Mouse (Mus musculus) intestine, embryonic 15.5 days (tissue): Measurements from ENCODE around the gene Fastkd5. TPM values are rescaled to one million over a fixed set of nuclear protein-coding genes. Genes with fewer than 3 reads are reported as not detected.
"Not testable (repeated sequence)": the region's sequence is repeated elsewhere in the genome, so short reads cannot be mapped to it uniquely, and the experiment has no call there.

Experiments used
- ATAC-seq: fragments of 200-750 bp; cut with Nextera tagmentation; 2 replicates; pipeline ENCODE4 v1.8.0; 2017; ENCODE audit warnings: moderate TSS enrichment, moderate library complexity
- H3K27ac ChIP-seq: fragments of 300-500 bp; sonication (generic); 2 replicates; pipeline ENCODE4 v1.5.1; 2015; ENCODE audit warnings: mild to moderate bottlenecking, inconsistent platforms
- H3K27me3 ChIP-seq: fragments of 300-500 bp; sonication (generic); replicated peaks from 2 replicates; pipeline ENCODE4 v1.6.1; 2015; ENCODE audit warnings: inconsistent platforms
- H3K36me3 ChIP-seq: fragments of 300-500 bp; sonication (generic); 2 replicates; pipeline ENCODE4 v1.6.1; 2015; ENCODE audit warnings: inconsistent platforms
- H3K4me1 ChIP-seq: fragments of 300-500 bp; sonication (generic); replicated peaks from 2 replicates; pipeline ENCODE4 v1.6.1; 2015; ENCODE audit warnings: inconsistent platforms
- H3K4me2 ChIP-seq: fragments of 300-500 bp; sonication (generic); replicated peaks from 2 replicates; pipeline ENCODE4 v1.6.1; 2015; ENCODE audit warnings: mild to moderate bottlenecking, inconsistent platforms
- H3K4me3 ChIP-seq: fragments of 300-500 bp; sonication (generic); replicated peaks from 2 replicates; pipeline ENCODE4 v1.5.1; 2015; ENCODE audit warnings: inconsistent platforms
- H3K9ac ChIP-seq: fragments of 300-500 bp; sonication (generic); 2 replicates; pipeline ENCODE4 v1.6.1; 2015; ENCODE audit warnings: inconsistent platforms
- H3K9me3 ChIP-seq: fragments of 300-500 bp; sonication (generic); 2 replicates; pipeline ENCODE4 v1.6.1; 2016; ENCODE audit warnings: inconsistent platforms
- WGBS: fragments of 180-500 bp; shearing (Covaris S2); methylation state at CpG from one replicate; pipeline ENCODE4 v1.1.7; 2015; 5-methylcytosine and 5-hydroxymethylcytosine counted together
- polyA plus RNA-seq: library from polyadenylated mRNA; unstranded; fragments of >200 nt; fragmentation: Nextera tagmentation; extraction: Ambion mirVana; gene quantifications from 2 replicates; pipeline ENCODE4 v1.2.1, GENCODE M21; 2015

Gene Fastkd5
- polyA plus RNA-seq, 1 experiment from 2014 or later: 16.3 TPM

- WGBS: 76% methylated on average over 4 of the region's 4 CpGs
Measured at GRCm38 (mm10) chr2:130589157-130589556, 40.7 kb downstream of the Fastkd5 start.

DNA sequence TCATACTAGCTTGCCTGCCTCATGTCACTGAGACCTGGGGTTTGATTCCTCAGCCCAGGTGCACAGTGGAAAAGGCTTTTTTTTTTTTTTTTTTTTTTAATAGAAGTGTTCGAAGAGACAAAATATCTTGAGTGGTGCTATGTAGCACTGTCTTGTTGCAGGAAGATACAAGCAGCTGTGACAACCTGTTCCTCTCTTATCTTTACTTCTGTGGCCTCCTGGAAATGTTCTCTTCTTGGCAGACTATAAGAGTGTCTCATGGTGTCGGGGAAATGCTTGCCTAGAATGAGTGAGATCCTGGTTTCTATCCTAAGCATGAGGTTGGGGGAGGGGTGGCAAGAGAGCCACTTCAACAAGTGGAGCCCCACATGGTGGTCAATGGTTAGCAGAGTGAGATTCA is 41.5 kb downstream of the Fastkd5 start:
- Histone ChIP-seq H3K4me1 (no peaks in the 10 kb centered on the region), H3K27me3 (0 out of 2 replicates have a peak, but pooled peaks cover 5% of the 10 kb centered on the region), H3K9ac (no peak overlapping the region), H3K4me3 (no peak overlapping the region), H3K9me3 (no peaks in the 10 kb centered on the region), H3K27ac (no peak overlapping the region), H3K36me3 (no peaks in the 10 kb centered on the region), H3K4me2 (no peak overlapping the region)
- 79% methylated on average over 2 of the region's 2 CpGs for WGBS
- no peak for ATAC-seq

More at GRCm38 (mm10) chr2:130589157-130589556, 40.7 kb downstream of the Fastkd5 start:
- Histone ChIP-seq H3K4me3 (no peak overlapping the region), H3K36me3 (no peaks in the 10 kb centered on the region), H3K9me3 (no peaks in the 10 kb centered on the region), H3K4me1 (no peaks in the 10 kb centered on the region), H3K27ac (no peak overlapping the region), H3K4me2 (no peak overlapping the region), H3K9ac (no peak overlapping the region), H3K27me3 (no peaks in the 10 kb centered on the region)
- no peak for ATAC-seq

DNA sequence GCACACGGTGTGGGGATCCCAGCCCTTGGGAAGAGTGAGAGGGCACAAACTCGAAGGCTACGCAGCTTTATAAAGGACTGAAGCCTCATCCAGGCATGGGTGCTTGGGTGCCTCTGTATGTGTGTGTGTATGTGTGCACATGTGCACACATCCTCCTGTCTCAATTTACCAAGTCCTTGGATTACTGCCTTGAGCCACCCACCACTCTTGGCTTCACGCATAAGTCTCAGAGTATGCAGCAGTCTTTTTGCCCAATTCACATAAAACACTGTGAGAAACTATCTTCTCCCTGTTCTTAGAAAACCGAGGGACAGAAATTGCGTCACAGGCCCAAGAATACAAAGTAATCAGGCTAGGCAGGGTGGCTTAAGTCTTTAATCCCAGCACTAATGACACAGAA is 43.8 kb downstream of the Fastkd5 start:
- Histone ChIP-seq H3K27ac (no peak overlapping the region), H3K27me3 (peaks cover 22% of the 10 kb centered on the region), H3K9ac (no peak overlapping the region), H3K4me1 (peaks cover 2% of the 10 kb centered on the region; the same call in 1 of the 2 replicates), H3K9me3 (no peaks in the 10 kb centered on the region), H3K36me3 (no peaks in the 10 kb centered on the region), H3K4me3 (no peak overlapping the region), H3K4me2 (no peak overlapping the region)
- WGBS: 82% methylated on average over 6 of the region's 6 CpGs
- ATAC-seq: no peak

DNA sequence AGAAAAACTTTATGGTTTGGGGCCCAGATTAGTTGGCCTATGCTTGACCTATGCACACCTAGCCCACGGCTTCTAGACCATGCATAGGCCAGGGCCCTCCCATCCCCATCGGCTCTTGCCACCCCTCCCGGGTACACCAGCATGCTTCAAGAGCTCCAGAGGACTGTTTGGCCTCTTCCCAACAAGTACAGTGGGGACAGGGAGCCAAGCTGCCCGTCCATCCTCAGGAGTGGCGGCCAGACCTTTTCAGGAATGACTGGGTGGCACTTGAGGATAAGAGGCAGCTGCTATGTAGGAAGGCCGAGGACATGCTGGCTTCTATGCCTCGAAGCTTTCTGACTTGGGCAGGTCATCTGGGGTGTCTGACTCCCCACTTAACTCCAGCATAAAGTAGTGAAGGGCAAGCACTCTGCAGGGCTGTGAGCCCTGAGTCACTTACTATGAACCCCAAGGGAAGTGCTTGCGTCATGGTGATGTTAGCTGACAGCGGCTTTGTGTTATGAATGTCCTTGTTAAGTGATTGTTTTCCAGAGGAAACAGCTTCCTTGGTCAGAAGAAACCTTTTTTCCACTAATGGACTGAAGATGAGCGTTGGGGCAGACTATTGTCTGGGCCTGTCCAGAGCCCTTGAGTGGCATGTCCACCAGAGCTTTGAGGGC is 45.8 kb downstream of the Fastkd5 start:
- Histone ChIP-seq H3K4me1 (peaks cover 17% of the 10 kb centered on the region), H3K4me3 (no peak overlapping the region), H3K9me3 (no peaks in the 10 kb centered on the region), H3K4me2 (no peak overlapping the region), H3K27ac (no peak overlapping the region), H3K27me3 (peaks cover 42% of the 10 kb centered on the region), H3K36me3 (no peaks in the 10 kb centered on the region), H3K9ac (no peak overlapping the region)
- ATAC-seq: no peak
- WGBS: 82% methylated on average over 10 of the region's 10 CpGs

GRCm38 (mm10) chr2:130582552-130582951 is 47.3 kb downstream of the Fastkd5 start, which contains the start of gene Avp:
Avp (minus strand) TSS chr2:130582554.
- no peak within 1 kb of the TSS for H3K4me2 ChIP-seq
- H3K4me3 ChIP-seq: no peak within 1 kb of the TSS
- no peak within 1 kb of the TSS for H3K27ac ChIP-seq
- peaks cover 18% of the 10 kb centered on the region for H3K4me1 ChIP-seq
- H3K9ac ChIP-seq: no peak within 1 kb of the TSS
- no peaks in the 10 kb centered on the region for H3K9me3 ChIP-seq
- WGBS: 38% methylated on average over 10 of the region's 10 CpGs
- ATAC-seq: no peak
- peaks cover 56% of the 10 kb centered on the region for H3K27me3 ChIP-seq
- no peaks in the 10 kb centered on the region for H3K36me3 ChIP-seq

- no peaks in the 10 kb centered on the region for H3K9me3 ChIP-seq
- no peak for ATAC-seq
- H3K4me2 ChIP-seq: peak overlapping the region; percentile 71
- no peak overlapping the region for H3K9ac ChIP-seq
- 3% methylated on average over 16 of the region's 16 CpGs for WGBS
- peaks cover 68% of the 10 kb centered on the region for H3K27me3 ChIP-seq
- peaks cover 23% of the 10 kb centered on the region for H3K4me1 ChIP-seq
- peak overlapping the region; percentile 32 for H3K4me3 ChIP-seq
- H3K27ac ChIP-seq: no peak overlapping the region
- H3K36me3 ChIP-seq: no peaks in the 10 kb centered on the region
Measured at GRCm38 (mm10) chr2:130581201-130581600, 48.6 kb downstream of the Fastkd5 start.

DNA sequence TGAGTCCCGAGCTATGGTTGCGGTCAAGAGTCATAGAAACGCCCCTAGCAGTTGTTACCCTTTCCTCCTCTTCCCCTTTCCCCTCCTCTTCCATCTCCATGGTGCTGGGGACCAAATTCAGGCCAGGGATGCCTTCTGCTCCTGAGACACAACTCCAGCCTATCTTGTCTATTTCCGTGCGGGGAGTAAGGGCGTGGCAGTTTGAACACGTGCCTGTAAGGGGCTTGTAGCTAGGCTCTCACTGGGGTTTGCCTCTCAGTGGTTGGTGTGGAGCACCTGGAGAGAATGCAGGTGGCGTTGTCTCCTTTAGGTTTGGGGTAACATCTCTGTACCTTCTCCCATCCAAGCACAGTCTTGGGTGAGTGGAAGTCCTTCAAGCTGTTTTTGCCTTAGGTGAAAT is 50.0 kb downstream of the Fastkd5 start:
- Histone ChIP-seq H3K9me3 (no peaks in the 10 kb centered on the region), H3K36me3 (no peaks in the 10 kb centered on the region), H3K4me1 (peaks cover 23% of the 10 kb centered on the region), H3K27ac (no peak overlapping the region), H3K4me2 (no peak overlapping the region), H3K9ac (no peak overlapping the region), H3K4me3 (no peak overlapping the region), H3K27me3 (peaks cover 81% of the 10 kb centered on the region)
- 3% methylated on average over 8 of the region's 8 CpGs for WGBS
- ATAC-seq: no peak

DNA sequence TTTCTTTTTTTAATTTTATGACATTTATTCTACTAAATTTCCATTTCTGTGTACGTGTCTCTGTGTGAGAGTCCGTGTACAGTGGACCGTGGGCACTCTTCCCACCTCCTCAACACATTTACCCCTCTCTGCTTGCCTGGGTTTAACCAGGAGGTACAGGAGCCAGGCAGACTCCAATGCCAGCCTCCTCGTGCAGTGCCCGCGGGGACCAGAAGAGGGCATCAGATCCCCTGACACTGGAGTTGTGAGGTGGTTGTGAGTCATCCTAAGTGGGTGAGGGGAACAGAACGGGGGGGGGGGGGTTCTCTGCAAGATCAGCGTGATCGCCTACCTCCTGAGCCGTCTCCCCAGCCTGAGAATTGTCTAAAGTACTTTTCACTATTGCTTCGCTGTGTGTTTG is 51.7 kb downstream of the Fastkd5 start:
- Histone ChIP-seq H3K27me3 (peaks cover 77% of the 10 kb centered on the region), H3K9me3 (no peaks in the 10 kb centered on the region), H3K36me3 (no peaks in the 10 kb centered on the region), H3K27ac (no peak overlapping the region), H3K4me2 (no peak overlapping the region), H3K9ac (no peak overlapping the region), H3K4me3 (no peak overlapping the region), H3K4me1 (peaks cover 23% of the 10 kb centered on the region)
- 0 out of 2 replicates have a peak, but pooled peaks have one; percentile 14 for ATAC-seq
- WGBS: 11% methylated on average over 11 of the region's 11 CpGs

- Histone ChIP-seq H3K4me1 (peaks cover 23% of the 10 kb centered on the region), H3K4me3 (no peak overlapping the region), H3K27ac (no peak overlapping the region), H3K4me2 (peak overlapping the region; percentile 64), H3K9ac (no peak overlapping the region), H3K9me3 (no peaks in the 10 kb centered on the region), H3K36me3 (no peaks in the 10 kb centered on the region), H3K27me3 (peaks cover 75% of the 10 kb centered on the region)
- 6% methylated on average over 12 of the region's 12 CpGs for WGBS
- ATAC-seq: peak; percentile 73
Measured at GRCm38 (mm10) chr2:130577632-130578031, 52.2 kb downstream of the Fastkd5 start.

DNA sequence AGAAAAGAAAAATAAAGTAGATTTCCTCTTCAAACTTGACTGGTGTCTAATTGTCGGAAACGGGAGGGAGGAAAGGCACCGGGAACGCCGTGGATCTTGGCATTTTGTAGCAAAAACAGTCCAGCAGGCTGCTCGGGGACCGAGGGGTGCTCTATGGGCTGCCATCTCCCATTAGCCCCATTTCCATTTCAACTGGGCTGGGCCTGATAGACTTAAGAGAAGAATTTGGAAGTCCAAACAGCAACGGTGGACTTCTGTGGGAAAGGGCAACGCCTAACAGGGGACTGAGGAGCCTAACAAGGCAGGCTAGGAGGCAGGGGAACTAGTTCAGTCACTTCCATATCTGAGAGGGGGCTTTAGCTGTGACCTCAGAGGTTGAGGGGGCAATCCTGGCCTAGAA is 52.8 kb downstream of the Fastkd5 start:
- peaks cover 69% of the 10 kb centered on the region for H3K27me3 ChIP-seq
- peak overlapping the region; percentile 32 for H3K4me3 ChIP-seq
- H3K4me1 ChIP-seq: peaks cover 23% of the 10 kb centered on the region
- H3K9me3 ChIP-seq: no peaks in the 10 kb centered on the region
- H3K27ac ChIP-seq: no peak overlapping the region
- no peak overlapping the region for H3K9ac ChIP-seq
- WGBS: 9% methylated on average over 9 of the region's 9 CpGs
- peak overlapping the region; percentile 64 for H3K4me2 ChIP-seq
- 0 out of 2 replicates have a peak, but pooled peaks have one; percentile 16 for ATAC-seq
- H3K36me3 ChIP-seq: no peaks in the 10 kb centered on the region

DNA sequence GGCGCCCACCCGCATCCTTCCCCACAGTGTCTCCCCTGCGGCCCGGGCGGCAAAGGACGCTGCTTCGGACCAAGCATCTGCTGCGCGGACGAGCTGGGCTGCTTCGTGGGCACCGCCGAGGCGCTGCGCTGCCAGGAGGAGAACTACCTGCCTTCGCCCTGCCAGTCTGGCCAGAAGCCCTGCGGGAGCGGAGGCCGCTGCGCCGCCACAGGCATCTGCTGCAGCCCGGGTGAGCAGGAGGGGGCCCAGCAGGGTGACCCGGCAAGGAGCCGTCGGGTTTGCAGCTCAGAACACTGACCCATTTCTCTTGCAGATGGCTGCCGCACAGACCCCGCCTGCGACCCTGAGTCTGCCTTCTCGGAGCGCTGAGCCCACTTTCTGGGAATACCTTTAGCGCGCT is 53.3 kb downstream of the Fastkd5 start:
- H3K9me3 ChIP-seq, H3K36me3 ChIP-seq, ATAC-seq, H3K27ac ChIP-seq: not testable (repeated sequence)
- Histone ChIP-seq H3K4me2 (peak overlapping the region; percentile 64), H3K4me1 (peaks cover 23% of the 10 kb centered on the region), H3K4me3 (peak overlapping the region; percentile 32), H3K9ac (peak overlapping the region; percentile 32), H3K27me3 (peaks cover 64% of the 10 kb centered on the region)
- WGBS: 4% methylated on average over 32 of the region's 32 CpGs

DNA sequence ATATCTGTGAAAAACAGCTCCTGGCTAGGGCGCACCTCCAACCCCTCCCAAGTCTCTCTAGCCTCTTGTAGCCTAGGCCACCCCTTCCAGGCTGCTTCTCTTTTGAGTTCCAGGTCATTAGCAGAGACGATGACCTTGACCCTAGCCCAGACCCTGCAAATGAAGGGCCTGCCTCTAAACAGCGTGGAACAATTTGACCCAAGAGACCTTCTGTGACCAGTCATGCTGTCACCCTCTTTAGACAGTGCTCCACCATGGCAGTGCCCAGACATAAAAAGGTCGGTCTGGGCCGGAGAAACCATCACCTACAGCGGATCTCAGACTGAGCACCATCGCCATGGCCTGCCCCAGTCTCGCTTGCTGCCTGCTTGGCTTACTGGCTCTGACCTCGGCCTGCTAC is 54.0 kb downstream of the Fastkd5 start, which contains the start of gene Oxt:
Gene Oxt, plus strand, starts transcription at position 301 of the 400 bp plus-strand sequence.
- H3K4me3 ChIP-seq: peak within 1 kb of the TSS; percentile 32
- peak within 1 kb of the TSS; percentile 32 for H3K9ac ChIP-seq
- no peak within 1 kb of the TSS for H3K27ac ChIP-seq
- H3K36me3 ChIP-seq: no peaks in the 10 kb centered on the region
- H3K27me3 ChIP-seq: peaks cover 58% of the 10 kb centered on the region
- peak within 1 kb of the TSS; percentile 64 for H3K4me2 ChIP-seq
- ATAC-seq: no peak
- H3K4me1 ChIP-seq: peaks cover 19% of the 10 kb centered on the region
- WGBS: 55% methylated on average over 9 of the region's 9 CpGs
- no peaks in the 10 kb centered on the region for H3K9me3 ChIP-seq

- Histone ChIP-seq H3K36me3 (no peaks in the 10 kb centered on the region), H3K27ac (no peak overlapping the region), H3K4me1 (peaks cover 10% of the 10 kb centered on the region), H3K4me2 (no peak overlapping the region), H3K4me3 (no peak overlapping the region), H3K9me3 (no peaks in the 10 kb centered on the region), H3K9ac (no peak overlapping the region), H3K27me3 (peaks cover 48% of the 10 kb centered on the region)
- 82% methylated on average over 5 of the region's 5 CpGs for WGBS
- ATAC-seq: no peak
Measured at GRCm38 (mm10) chr2:130574960-130575359, 54.9 kb downstream of the Fastkd5 start.
